Mouse (Mus musculus): ENCODE results near the gene Dhh. TPM values are rescaled to one million over a fixed set of nuclear protein-coding genes. Genes with fewer than 3 reads are reported as not detected.

The Dhh gene
- polyA plus RNA-seq, 1 experiment from 2014 or later: 0.44 TPM

Other genes starting within 250 kb of the Dhh start
- gene Ddx23, start 235.6 kb downstream of the Dhh start, polyA plus RNA-seq (2014; fragmentation: Nextera tagmentation; extraction: Ambion mirVana): 19.5 and 24.1 TPM in 2 replicates
- 5.2 and 5.3 TPM in 2 replicates for gene Rnd1, start 221.1 kb downstream of the Dhh start, polyA plus RNA-seq (2014; fragmentation: Nextera tagmentation; extraction: Ambion mirVana)
- gene Ccdc65, start 190.3 kb downstream of the Dhh start, polyA plus RNA-seq (2014; fragmentation: Nextera tagmentation; extraction: Ambion mirVana): 0.70 and 0.96 TPM in 2 replicates
- 12.1 and 12.6 TPM in 2 replicates for gene Fkbp11, start 170.3 kb downstream of the Dhh start, polyA plus RNA-seq (2014; fragmentation: Nextera tagmentation; extraction: Ambion mirVana)
- gene Arf3, start 135.3 kb downstream of the Dhh start, polyA plus RNA-seq (2014; fragmentation: Nextera tagmentation; extraction: Ambion mirVana): 42.0 and 44.0 TPM in 2 replicates
- 0.51 and 0.95 TPM in 2 replicates for gene Wnt10b, start 120.4 kb downstream of the Dhh start, polyA plus RNA-seq (2014; fragmentation: Nextera tagmentation; extraction: Ambion mirVana)
- gene Wnt1, start 108.7 kb downstream of the Dhh start, polyA plus RNA-seq (2014; fragmentation: Nextera tagmentation; extraction: Ambion mirVana): 11.8 and 12.9 TPM in 2 replicates
- 0.48 and 0.78 TPM in 2 replicates for gene Ddn, start 89.0 kb downstream of the Dhh start, polyA plus RNA-seq (2014; fragmentation: Nextera tagmentation; extraction: Ambion mirVana)
- gene Prkag1, start 67.0 kb downstream of the Dhh start, polyA plus RNA-seq (2014; fragmentation: Nextera tagmentation; extraction: Ambion mirVana): 73.1 and 74.0 TPM in 2 replicates
- gene Kmt2d, start 27.3 kb downstream of the Dhh start, polyA plus RNA-seq (2014; fragmentation: Nextera tagmentation; extraction: Ambion mirVana): 14.7 and 16.3 TPM in 2 replicates
- gene Rhebl1, start 4.0 kb downstream of the Dhh start, polyA plus RNA-seq (2014; fragmentation: Nextera tagmentation; extraction: Ambion mirVana): 18.9 and 19.8 TPM in 2 replicates
- gene Lmbr1l, start 19.7 kb upstream of the Dhh start, polyA plus RNA-seq (2014; fragmentation: Nextera tagmentation; extraction: Ambion mirVana): 7.1 and 8.9 TPM in 2 replicates
- gene Tuba1b, start 36.0 kb upstream of the Dhh start, polyA plus RNA-seq (2014; fragmentation: Nextera tagmentation; extraction: Ambion mirVana): 1,967 and 2,051 TPM in 2 replicates
- gene Gm49450, start 55.0 kb upstream of the Dhh start, polyA plus RNA-seq (2014; fragmentation: Nextera tagmentation; extraction: Ambion mirVana): not detected in 2 replicates
- gene Tuba1a, start 55.2 kb upstream of the Dhh start, polyA plus RNA-seq (2014; fragmentation: Nextera tagmentation; extraction: Ambion mirVana): 8,277 and 8,733 TPM in 2 replicates
- gene Tuba1c, start 131.4 kb upstream of the Dhh start, polyA plus RNA-seq (2014; fragmentation: Nextera tagmentation; extraction: Ambion mirVana): 109 and 112 TPM in 2 replicates
- 38.7 and 54.0 TPM in 2 replicates for gene Prph, start 156.6 kb upstream of the Dhh start, polyA plus RNA-seq (2014; fragmentation: Nextera tagmentation; extraction: Ambion mirVana)
- 23.3 and 25.9 TPM in 2 replicates for gene Troap, start 176.0 kb upstream of the Dhh start, polyA plus RNA-seq (2014; fragmentation: Nextera tagmentation; extraction: Ambion mirVana)
- 3.0 and 3.2 TPM in 2 replicates for gene C1ql4, start 189.3 kb upstream of the Dhh start, polyA plus RNA-seq (2014; fragmentation: Nextera tagmentation; extraction: Ambion mirVana)
- gene Dnajc22, start 194.6 kb upstream of the Dhh start, polyA plus RNA-seq (2014; fragmentation: Nextera tagmentation; extraction: Ambion mirVana): 0.19 and 0.41 TPM in 2 replicates
- gene Spats2, start 227.4 kb upstream of the Dhh start, polyA plus RNA-seq (2014; fragmentation: Nextera tagmentation; extraction: Ambion mirVana): 63.3 and 63.7 TPM in 2 replicates

Data from neural tube, embryonic 11.5 days (tissue).